Mouse (Mus musculus): ENCODE measurements at regions not wholly inside any gene's neighbourhood (a gene's known extent, or its start where the extent isn't known, plus 50 kb on each side); places are given as distances from the start of the nearest gene placed in this dataset.

DNA sequence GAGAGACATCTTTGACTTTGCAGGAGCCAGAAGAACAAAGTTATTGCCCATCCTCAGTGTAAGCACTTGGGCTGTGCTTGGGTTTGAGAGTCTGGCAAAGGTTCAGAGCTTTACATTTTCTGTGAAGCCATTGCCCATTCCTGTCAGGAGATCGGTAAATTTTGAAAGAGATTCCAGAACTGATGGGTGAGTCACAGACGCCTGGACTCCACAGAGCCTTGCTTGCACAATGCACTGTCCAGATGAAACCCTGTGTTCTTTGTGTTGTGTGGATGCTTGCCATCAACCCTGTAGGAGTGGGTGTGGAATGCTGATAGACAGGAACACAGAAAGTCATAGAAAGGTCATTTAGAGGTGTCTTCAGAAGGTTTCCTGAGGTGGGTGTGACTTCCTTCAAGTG lies 227.3 kb upstream of the Rora start:
- ATAC-seq (ENCODE audit: insufficient number of reproducible peaks, insufficient read depth, low FRiP score, low read depth): no peak
- Histone ChIP-seq H3K27me3 (ENCODE audit: control insufficient read depth, insufficient read depth, low read length) (no peaks in the 10 kb centered on the region), H3K9me3 (ENCODE audit: control insufficient read depth, low read depth, low read length) (no peaks in the 10 kb centered on the region), H3K9ac (replicated peaks; ENCODE audit: low read depth, low read length) (no peak overlapping the region), H3K4me1 (ENCODE audit: control insufficient read depth, insufficient read depth, low read length) (no peaks in the 10 kb centered on the region), H3K4me2 (replicated peaks; ENCODE audit: low read depth, low read length) (no peak overlapping the region), H3K27ac (ENCODE audit: low read length) (no peak overlapping the region), H3K36me3 (ENCODE audit: control insufficient read depth, insufficient read depth, low read length) (no peaks in the 10 kb centered on the region), H3K4me3 (ENCODE audit: low read depth, low read length) (no peak overlapping the region)
- 75% methylated on average over 2 of the region's 2 CpGs for WGBS

DNA sequence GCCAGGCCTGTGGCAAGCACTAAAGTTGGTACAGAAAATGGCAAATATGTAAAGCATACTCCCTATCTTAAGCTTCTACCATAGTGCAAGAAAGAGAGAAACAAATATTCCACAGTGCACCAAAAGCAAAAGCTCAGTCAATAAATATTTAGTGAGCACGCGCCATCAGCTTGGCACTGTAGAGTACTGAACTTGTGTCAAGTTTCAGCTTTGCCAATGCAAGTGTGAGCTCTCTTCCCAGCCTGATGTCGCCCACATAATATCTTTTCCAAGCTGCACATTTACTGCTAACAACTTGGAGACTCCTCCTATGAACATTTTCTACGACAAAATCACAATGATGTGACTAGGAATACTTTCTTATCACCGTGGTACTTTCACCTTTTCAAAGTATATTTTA lies 190.8 kb upstream of the Rora start:
- Histone ChIP-seq H3K4me3 (ENCODE audit: low read depth, low read length) (no peak overlapping the region), H3K27me3 (ENCODE audit: control insufficient read depth, insufficient read depth, low read length) (no peaks in the 10 kb centered on the region), H3K4me2 (replicated peaks; ENCODE audit: low read depth, low read length) (no peak overlapping the region), H3K9me3 (ENCODE audit: control insufficient read depth, low read depth, low read length) (peaks cover 3% of the 10 kb centered on the region; the same call in 1 of the 2 replicates), H3K27ac (ENCODE audit: low read length) (no peak overlapping the region), H3K4me1 (ENCODE audit: control insufficient read depth, insufficient read depth, low read length) (no peaks in the 10 kb centered on the region), H3K9ac (replicated peaks; ENCODE audit: low read depth, low read length) (no peak overlapping the region), H3K36me3 (ENCODE audit: control insufficient read depth, insufficient read depth, low read length) (no peaks in the 10 kb centered on the region)
- no peak for ATAC-seq (ENCODE audit: insufficient number of reproducible peaks, insufficient read depth, low FRiP score, low read depth)
- 94% methylated on average over 5 of the region's 5 CpGs for WGBS

DNA sequence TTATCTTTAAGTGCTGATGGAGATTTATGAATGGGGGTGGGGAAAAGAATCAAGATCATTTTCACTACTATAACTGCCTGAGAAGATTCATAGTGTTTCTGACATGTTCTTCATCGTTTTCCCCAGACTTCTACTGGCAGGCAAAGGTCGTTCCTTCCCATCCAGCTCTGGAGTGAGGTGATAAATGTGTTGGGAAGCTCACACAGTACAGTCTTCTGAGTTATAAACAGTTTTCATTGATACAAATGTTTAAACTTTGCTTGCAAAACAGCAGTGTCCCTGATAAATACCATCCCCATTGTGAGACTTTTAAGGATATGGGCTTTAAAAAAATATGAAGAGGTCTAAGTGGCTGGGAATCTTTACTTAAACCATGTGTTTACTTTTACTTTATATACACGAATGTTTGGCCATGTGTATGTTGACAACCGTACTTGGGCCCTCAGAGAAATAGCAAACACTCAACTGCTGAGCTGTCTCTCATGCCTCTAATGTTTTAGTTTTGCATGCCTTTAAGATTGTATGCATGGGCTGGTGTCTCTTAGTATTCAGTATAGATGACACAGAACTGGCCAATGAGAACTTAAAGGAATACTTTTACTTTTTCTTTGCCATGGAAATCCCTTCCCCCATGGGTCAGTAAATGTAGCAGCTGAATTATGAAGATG lies 189.8 kb upstream of the Rora start:
- H3K9ac ChIP-seq (replicated peaks; ENCODE audit: low read depth, low read length): no peak overlapping the region
- H3K27ac ChIP-seq (ENCODE audit: low read length): no peak overlapping the region
- H3K9me3 ChIP-seq (ENCODE audit: control insufficient read depth, low read depth, low read length): peaks cover 3% of the 10 kb centered on the region; the same call in 1 of the 2 replicates
- WGBS: 22% methylated on average over 4 of the region's 4 CpGs
- H3K36me3 ChIP-seq (ENCODE audit: control insufficient read depth, insufficient read depth, low read length): no peaks in the 10 kb centered on the region
- H3K27me3 ChIP-seq (ENCODE audit: control insufficient read depth, insufficient read depth, low read length): no peaks in the 10 kb centered on the region
- no peaks in the 10 kb centered on the region for H3K4me1 ChIP-seq (ENCODE audit: control insufficient read depth, insufficient read depth, low read length)
- no peak overlapping the region for H3K4me2 ChIP-seq (replicated peaks; ENCODE audit: low read depth, low read length)
- no peak overlapping the region for H3K4me3 ChIP-seq (ENCODE audit: low read depth, low read length)
- ATAC-seq (ENCODE audit: insufficient number of reproducible peaks, insufficient read depth, low FRiP score, low read depth): no peak

GRCm38 (mm10) chr9:68466671-68467070 lies 186.9 kb upstream of the Rora start:
- H3K9ac ChIP-seq (replicated peaks; ENCODE audit: low read depth, low read length): no peak overlapping the region
- H3K27ac ChIP-seq (ENCODE audit: low read length): no peak overlapping the region
- no peaks in the 10 kb centered on the region for H3K36me3 ChIP-seq (ENCODE audit: control insufficient read depth, insufficient read depth, low read length)
- H3K4me1 ChIP-seq (ENCODE audit: control insufficient read depth, insufficient read depth, low read length): no peaks in the 10 kb centered on the region
- ATAC-seq (ENCODE audit: insufficient number of reproducible peaks, insufficient read depth, low FRiP score, low read depth): no peak
- no peak overlapping the region for H3K4me2 ChIP-seq (replicated peaks; ENCODE audit: low read depth, low read length)
- 71% methylated on average over 5 of the region's 5 CpGs for WGBS
- H3K27me3 ChIP-seq (ENCODE audit: control insufficient read depth, insufficient read depth, low read length): no peaks in the 10 kb centered on the region
- no peak overlapping the region for H3K4me3 ChIP-seq (ENCODE audit: low read depth, low read length)
- no peaks in the 10 kb centered on the region; the same call in 1 of the 2 replicates for H3K9me3 ChIP-seq (ENCODE audit: control insufficient read depth, low read depth, low read length)

DNA sequence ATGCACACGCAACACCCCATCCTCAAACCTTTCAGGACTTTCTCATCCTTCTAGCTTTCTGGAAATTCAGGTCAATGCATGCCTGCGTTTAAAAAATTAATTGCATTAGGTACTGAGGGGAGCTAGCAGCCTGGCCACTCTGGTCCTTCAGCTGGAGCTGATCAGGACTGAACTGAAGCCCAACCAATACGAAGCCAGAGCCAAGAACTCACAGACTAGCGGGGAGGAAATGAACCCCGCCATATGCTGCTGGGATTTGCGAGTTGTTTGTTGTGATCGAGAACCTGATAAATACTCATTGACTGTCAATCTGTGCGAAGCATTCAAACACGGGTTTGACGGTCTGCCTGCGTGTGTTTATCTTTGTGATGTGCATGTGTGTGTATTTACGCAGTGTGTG lies 177.2 kb upstream of the Rora start:
- no peaks in the 10 kb centered on the region for H3K27me3 ChIP-seq (ENCODE audit: control insufficient read depth, insufficient read depth, low read length)
- H3K27ac ChIP-seq (ENCODE audit: low read length): no peak overlapping the region
- no peaks in the 10 kb centered on the region for H3K9me3 ChIP-seq (ENCODE audit: control insufficient read depth, low read depth, low read length)
- H3K36me3 ChIP-seq (ENCODE audit: control insufficient read depth, insufficient read depth, low read length): no peaks in the 10 kb centered on the region
- WGBS: 84% methylated on average over 12 of the region's 12 CpGs
- H3K4me1 ChIP-seq (ENCODE audit: control insufficient read depth, insufficient read depth, low read length): no peaks in the 10 kb centered on the region
- no peak overlapping the region for H3K9ac ChIP-seq (replicated peaks; ENCODE audit: low read depth, low read length)
- no peak for ATAC-seq (ENCODE audit: insufficient number of reproducible peaks, insufficient read depth, low FRiP score, low read depth)
- H3K4me3 ChIP-seq (ENCODE audit: low read depth, low read length): no peak overlapping the region
- no peak overlapping the region for H3K4me2 ChIP-seq (replicated peaks; ENCODE audit: low read depth, low read length)

GRCm38 (mm10) chr9:68477466-68477865 lies 176.1 kb upstream of the Rora start:
- 85% methylated on average over 3 of the region's 3 CpGs for WGBS
- no peak overlapping the region for H3K4me3 ChIP-seq (ENCODE audit: low read depth, low read length)
- H3K27me3 ChIP-seq (ENCODE audit: control insufficient read depth, insufficient read depth, low read length): no peaks in the 10 kb centered on the region
- ATAC-seq (ENCODE audit: insufficient number of reproducible peaks, insufficient read depth, low FRiP score, low read depth): no peak
- no peak overlapping the region for H3K27ac ChIP-seq (ENCODE audit: low read length)
- H3K9me3 ChIP-seq (ENCODE audit: control insufficient read depth, low read depth, low read length): no peaks in the 10 kb centered on the region
- no peak overlapping the region for H3K4me2 ChIP-seq (replicated peaks; ENCODE audit: low read depth, low read length)
- H3K9ac ChIP-seq (replicated peaks; ENCODE audit: low read depth, low read length): no peak overlapping the region
- no peaks in the 10 kb centered on the region for H3K4me1 ChIP-seq (ENCODE audit: control insufficient read depth, insufficient read depth, low read length)
- H3K36me3 ChIP-seq (ENCODE audit: control insufficient read depth, insufficient read depth, low read length): no peaks in the 10 kb centered on the region

- Histone ChIP-seq H3K4me2 (replicated peaks; ENCODE audit: low read depth, low read length) (no peak overlapping the region), H3K9ac (replicated peaks; ENCODE audit: low read depth, low read length) (no peak overlapping the region), H3K27me3 (ENCODE audit: control insufficient read depth, insufficient read depth, low read length) (no peaks in the 10 kb centered on the region), H3K36me3 (ENCODE audit: control insufficient read depth, insufficient read depth, low read length) (no peaks in the 10 kb centered on the region), H3K4me3 (ENCODE audit: low read depth, low read length) (no peak overlapping the region), H3K4me1 (ENCODE audit: control insufficient read depth, insufficient read depth, low read length) (no peaks in the 10 kb centered on the region), H3K27ac (ENCODE audit: low read length) (no peak overlapping the region), H3K9me3 (ENCODE audit: control insufficient read depth, low read depth, low read length) (no peaks in the 10 kb centered on the region)
- 88% methylated on average over 5 of the region's 5 CpGs for WGBS
- no peak for ATAC-seq (ENCODE audit: insufficient number of reproducible peaks, insufficient read depth, low FRiP score, low read depth)
Measured at GRCm38 (mm10) chr9:68486646-68487045, 166.9 kb upstream of the Rora start.

GRCm38 (mm10) chr9:68491151-68491550 lies 162.4 kb upstream of the Rora start:
- WGBS: 75% methylated on average over 2 of the region's 2 CpGs
- H3K27me3 ChIP-seq (ENCODE audit: control insufficient read depth, insufficient read depth, low read length): no peaks in the 10 kb centered on the region
- ATAC-seq (ENCODE audit: insufficient number of reproducible peaks, insufficient read depth, low FRiP score, low read depth): no peak

GRCm38 (mm10) chr9:68521218-68521617 lies 132.4 kb upstream of the Rora start:
- Histone ChIP-seq H3K27ac (ENCODE audit: low read length) (no peak overlapping the region), H3K4me3 (ENCODE audit: low read depth, low read length) (no peak overlapping the region), H3K4me2 (replicated peaks; ENCODE audit: low read depth, low read length) (no peak overlapping the region), H3K36me3 (ENCODE audit: control insufficient read depth, insufficient read depth, low read length) (no peaks in the 10 kb centered on the region), H3K9me3 (ENCODE audit: control insufficient read depth, low read depth, low read length) (no peaks in the 10 kb centered on the region), H3K27me3 (ENCODE audit: control insufficient read depth, insufficient read depth, low read length) (no peaks in the 10 kb centered on the region), H3K9ac (replicated peaks; ENCODE audit: low read depth, low read length) (no peak overlapping the region), H3K4me1 (ENCODE audit: control insufficient read depth, insufficient read depth, low read length) (no peaks in the 10 kb centered on the region)
- WGBS: 63% methylated on average over 5 of the region's 5 CpGs
- ATAC-seq (ENCODE audit: insufficient number of reproducible peaks, insufficient read depth, low FRiP score, low read depth): no peak

More at GRCm38 (mm10) chr9:68491151-68491550, 162.4 kb upstream of the Rora start:
- no peak overlapping the region for H3K9ac ChIP-seq (replicated peaks; ENCODE audit: low read depth, low read length)
- no peaks in the 10 kb centered on the region for H3K4me1 ChIP-seq (ENCODE audit: control insufficient read depth, insufficient read depth, low read length)
- no peak overlapping the region for H3K4me3 ChIP-seq (ENCODE audit: low read depth, low read length)
- H3K4me2 ChIP-seq (replicated peaks; ENCODE audit: low read depth, low read length): no peak overlapping the region
- no peak overlapping the region for H3K27ac ChIP-seq (ENCODE audit: low read length)
- H3K36me3 ChIP-seq (ENCODE audit: control insufficient read depth, insufficient read depth, low read length): no peaks in the 10 kb centered on the region
- no peaks in the 10 kb centered on the region for H3K9me3 ChIP-seq (ENCODE audit: control insufficient read depth, low read depth, low read length)

All from stomach, embryonic 14.5 days (tissue).